Mouse (Mus musculus) spleen, adult 2 months (tissue): ENCODE data around the gene Eps8l1.

ENCODE experiments used
- CTCF ChIP-seq: fragments of 200-500 bp; IDR thresholded peaks from 2 replicates; pipeline ENCODE4 v1.5.1; 2011; ENCODE audit warnings: mild to moderate bottlenecking, inconsistent platforms; ENCODE audit not compliant: insufficient read depth, insufficient read length, insufficient replicate concordance; ENCODE audit errors: extremely low read depth
- POLR2A ChIP-seq: fragments of 200-500 bp; IDR thresholded peaks from 2 replicates; pipeline ENCODE4 v1.6.1; 2011; ENCODE audit warnings: low read depth, low read length, inconsistent platforms

DNA sequence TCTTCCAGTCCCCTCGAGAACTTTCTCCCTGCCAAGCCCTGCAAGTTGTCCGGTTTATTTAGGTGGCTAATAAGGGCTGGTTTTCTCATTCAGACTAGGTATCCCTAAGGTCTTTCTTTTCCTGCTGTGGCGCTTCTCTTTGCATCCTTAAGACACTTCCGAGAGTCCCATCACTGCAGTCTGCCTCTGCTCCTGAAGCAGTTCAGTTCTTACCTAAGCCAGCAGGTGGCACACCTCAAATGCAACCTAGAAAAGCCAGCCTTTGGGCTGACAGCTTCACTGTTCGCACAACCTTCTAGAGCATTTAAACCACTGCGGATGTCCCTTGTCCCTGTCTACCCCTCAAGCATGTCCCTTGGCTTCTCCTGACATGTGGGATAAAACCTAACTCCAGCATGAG lies 19.2 kb downstream of the Eps8l1 start:
- TF ChIP-seq CTCF (peak; percentile 44; the same call in 1 of the 2 replicates), POLR2A (no peak)
